ENCODE assay signal across 27 mouse cellular contexts in the genomic region with DNA sequence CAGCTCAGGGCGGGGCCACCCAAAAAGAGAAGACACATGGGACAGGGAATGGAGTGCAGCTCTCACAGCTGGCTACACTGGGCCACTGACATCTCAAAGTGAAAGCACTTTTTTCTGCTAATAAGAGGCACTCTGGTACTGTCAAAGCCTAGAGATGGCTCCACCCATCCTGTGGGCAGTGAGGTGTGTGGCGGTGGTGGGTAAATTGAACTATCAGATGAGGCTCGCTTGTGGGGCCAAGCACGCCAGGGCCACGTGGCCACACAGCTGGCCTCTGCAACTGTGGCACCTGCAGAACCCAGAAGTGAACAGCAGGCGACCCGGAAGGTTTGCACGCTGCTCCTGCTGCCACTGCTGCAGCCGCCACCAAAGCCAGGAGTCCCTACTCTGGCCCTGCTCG.
DNase-seq lines count a peak whose midpoint lies in the region; ATAC-seq and TF ChIP-seq lines count a peak whose summit lies in the region.
"Had no signal": no experiment of that assay in that cellular context is flagged by ENCODE, and none has a peak within 500 bp of the region (broad histone marks: within the 10 kb centered on the region; RNA-seq: fewer than 3 reads in every experiment).

No protein-coding gene starts in this region.

- H3K27ac ChIP-seq in kidney, embryonic 15.5 days = no peak overlapping the region
- H3K27ac ChIP-seq in kidney, adult 2 months (ENCODE audit: insufficient read depth, low read depth, low read length) = no peak overlapping the region
- no peak overlapping the region for H3K27ac ChIP-seq in midbrain, embryonic 12.5 days (replicated peaks)
- H3K27ac ChIP-seq in midbrain, embryonic 16.5 days (ENCODE audit: low read length) = no peak overlapping the region
- no peak overlapping the region for H3K27ac ChIP-seq in heart, embryonic 11.5 days (ENCODE audit: low read depth, low read length)
- H3K27ac ChIP-seq: embryonic facial prominence, embryonic 10.5 days; embryonic facial prominence, embryonic 13.5 days; forebrain, embryonic 13.5 days; heart, adult 2 months; heart, embryonic 10.5 days; hindbrain, embryonic 12.5 days; hindbrain, embryonic 15.5 days had no signal

- no peak overlapping the region for H3K4me3 ChIP-seq in kidney, embryonic 15.5 days (replicated peaks)
- no peak overlapping the region for H3K4me3 ChIP-seq in kidney, adult 2 months (ENCODE audit: insufficient read depth, low read depth, low read length)
- no peak overlapping the region for H3K4me3 ChIP-seq in midbrain, embryonic 12.5 days
- no peak overlapping the region for H3K4me3 ChIP-seq in midbrain, embryonic 16.5 days (ENCODE audit: low read depth, low read length)
- H3K4me3 ChIP-seq in heart, embryonic 11.5 days (ENCODE audit: low read depth, low read length) = no peak overlapping the region
- H3K4me3 ChIP-seq: embryonic facial prominence, embryonic 10.5 days; embryonic facial prominence, embryonic 13.5 days; erythroblast, embryonic 14.5 days; forebrain, embryonic 13.5 days; heart, adult 2 months; heart, embryonic 10.5 days; hindbrain, embryonic 12.5 days; hindbrain, embryonic 15.5 days had no signal

- no peak for TF ChIP-seq POLR2A in kidney, adult 2 months (IDR thresholded peaks at IDR 0.05; ENCODE audit: low read depth, low read length)

- H3K9me3 ChIP-seq in kidney, embryonic 15.5 days (replicated peaks) = no peaks in the 10 kb centered on the region
- H3K9me3 ChIP-seq in midbrain, embryonic 12.5 days = no peaks in the 10 kb centered on the region
- H3K9me3 ChIP-seq in midbrain, embryonic 16.5 days (replicated peaks; ENCODE audit: control insufficient read depth, low read length, poor library complexity, severe bottlenecking) = no peaks in the 10 kb centered on the region
- no peaks in the 10 kb centered on the region for H3K9me3 ChIP-seq in heart, embryonic 11.5 days (replicated peaks; ENCODE audit: control insufficient read depth, low read length)
- H3K9me3 ChIP-seq: embryonic facial prominence, embryonic 10.5 days; embryonic facial prominence, embryonic 13.5 days; forebrain, embryonic 13.5 days; G1E; heart, embryonic 10.5 days; hindbrain, embryonic 12.5 days; hindbrain, embryonic 15.5 days had no signal

- no peak for DNase-seq in kidney, adult 2 months
- peak; percentile 88 for DNase-seq in A20 (ENCODE audit: low read depth, low spot score)
- no peak for DNase-seq in urinary bladder, adult 2 months (ENCODE audit: low spot score)
- DNase-seq: adrenal gland, adult 2 months; adrenal gland, postnatal 14 days; cerebellum, adult 11 months; cerebellum, adult 8-10 months; cerebellum, postnatal 10 days; cerebellum, postnatal 36 days; embryo, embryonic 11 days; gastrocnemius, postnatal 10 days; gastrocnemius, postnatal 36 days; heart, adult 2 months had no signal

- H3K4me1 ChIP-seq in kidney, embryonic 15.5 days = no peaks in the 10 kb centered on the region
- no peaks in the 10 kb centered on the region for H3K4me1 ChIP-seq in kidney, adult 2 months (ENCODE audit: control insufficient read depth, insufficient read depth, low read length)
- H3K4me1 ChIP-seq in midbrain, embryonic 12.5 days = no peaks in the 10 kb centered on the region
- H3K4me1 ChIP-seq in midbrain, embryonic 16.5 days (ENCODE audit: control insufficient read depth, insufficient read depth, low read length) = no peaks in the 10 kb centered on the region
- H3K4me1 ChIP-seq in heart, embryonic 11.5 days (ENCODE audit: control insufficient read depth, insufficient read depth, low read length) = no peaks in the 10 kb centered on the region
- H3K4me1 ChIP-seq: embryonic facial prominence, embryonic 10.5 days; embryonic facial prominence, embryonic 13.5 days; forebrain, embryonic 13.5 days; heart, embryonic 10.5 days; hindbrain, embryonic 12.5 days; hindbrain, embryonic 15.5 days had no signal

- no peak overlapping the region for H3K9ac ChIP-seq in kidney, embryonic 15.5 days
- H3K9ac ChIP-seq in midbrain, embryonic 12.5 days (replicated peaks) = no peak overlapping the region
- no peak overlapping the region for H3K9ac ChIP-seq in midbrain, embryonic 16.5 days (ENCODE audit: low read depth, low read length)
- H3K9ac ChIP-seq in heart, embryonic 11.5 days (ENCODE audit: low read depth, low read length) = no peak overlapping the region
- H3K9ac ChIP-seq: embryonic facial prominence, embryonic 13.5 days; forebrain, embryonic 13.5 days; hindbrain, embryonic 12.5 days; hindbrain, embryonic 15.5 days had no signal

- 85% methylated on average over 10 of the region's 10 CpGs for WGBS in kidney, embryonic 15.5 days
- WGBS in kidney, adult 2 months = 67% methylated on average over 10 of the region's 10 CpGs
- WGBS in midbrain, embryonic 12.5 days = 88% methylated on average over 10 of the region's 10 CpGs
- WGBS in midbrain, embryonic 16.5 days = 88% methylated on average over 10 of the region's 10 CpGs
- 84% methylated on average over 10 of the region's 10 CpGs for WGBS in heart, embryonic 11.5 days (ENCODE audit: insufficient replicate concordance)

- no peak overlapping the region for H3K4me2 ChIP-seq in kidney, embryonic 15.5 days
- H3K4me2 ChIP-seq in midbrain, embryonic 12.5 days (replicated peaks) = no peak overlapping the region
- no peak overlapping the region for H3K4me2 ChIP-seq in midbrain, embryonic 16.5 days (ENCODE audit: low read length)
- no peak overlapping the region for H3K4me2 ChIP-seq in heart, embryonic 11.5 days
- H3K4me2 ChIP-seq: embryonic facial prominence, embryonic 13.5 days; forebrain, embryonic 13.5 days; hindbrain, embryonic 12.5 days; hindbrain, embryonic 15.5 days had no signal

- peak; percentile 33; the same call in 1 of the 2 replicates for ATAC-seq in kidney, embryonic 15.5 days (replicated peaks; ENCODE audit: low FRiP score)
- ATAC-seq in midbrain, embryonic 12.5 days (ENCODE audit: low FRiP score, low read depth) = 0 out of 2 replicates have a peak, but pooled peaks have one; percentile 19
- ATAC-seq in midbrain, embryonic 16.5 days = no peak
- ATAC-seq in heart, embryonic 11.5 days (replicated peaks; ENCODE audit: insufficient number of reproducible peaks, low FRiP score, low TSS enrichment) = no peak
- ATAC-seq: forebrain, embryonic 13.5 days; forebrain, embryonic 16.5 days; Patski had no signal

- H3K36me3 ChIP-seq in kidney, embryonic 15.5 days = no peaks in the 10 kb centered on the region
- no peaks in the 10 kb centered on the region for H3K36me3 ChIP-seq in kidney, adult 2 months (ENCODE audit: control insufficient read depth, insufficient read depth, low read length)
- H3K36me3 ChIP-seq in midbrain, embryonic 12.5 days = no peaks in the 10 kb centered on the region
- no peaks in the 10 kb centered on the region for H3K36me3 ChIP-seq in midbrain, embryonic 16.5 days (ENCODE audit: control insufficient read depth, insufficient read depth, low read length)
- no peaks in the 10 kb centered on the region for H3K36me3 ChIP-seq in heart, embryonic 11.5 days (ENCODE audit: control insufficient read depth, insufficient read depth, low read length)
- H3K36me3 ChIP-seq: embryonic facial prominence, embryonic 10.5 days; embryonic facial prominence, embryonic 13.5 days; G1E; heart, embryonic 10.5 days; hindbrain, embryonic 12.5 days; hindbrain, embryonic 15.5 days had no signal

- no peaks in the 10 kb centered on the region for H3K27me3 ChIP-seq in kidney, embryonic 15.5 days
- H3K27me3 ChIP-seq in kidney, adult 2 months (replicated peaks; ENCODE audit: control insufficient read depth, insufficient read depth, low read length) = no peaks in the 10 kb centered on the region
- no peaks in the 10 kb centered on the region for H3K27me3 ChIP-seq in midbrain, embryonic 12.5 days
- no peaks in the 10 kb centered on the region for H3K27me3 ChIP-seq in midbrain, embryonic 16.5 days (ENCODE audit: control insufficient read depth, insufficient read depth, low read depth, low read length)
- H3K27me3 ChIP-seq in heart, embryonic 11.5 days (ENCODE audit: control insufficient read depth, insufficient read depth, low read length) = no peaks in the 10 kb centered on the region
- H3K27me3 ChIP-seq: embryonic facial prominence, embryonic 13.5 days; forebrain, embryonic 13.5 days; hindbrain, embryonic 12.5 days; hindbrain, embryonic 15.5 days; Patski had no signal

- no peak for TF ChIP-seq CTCF in kidney, adult 2 months (conservative IDR thresholded peaks at IDR 0.05; ENCODE audit: insufficient read depth, insufficient read length, low read depth, low read length)

Comparison
In these comparisons a context has a peak if more than half of its experiments do, and no peak if none do; other contexts are left out.
1. ATAC-seq: peak in kidney, embryonic 15.5 days (single experiment) and midbrain, embryonic 12.5 days (single experiment); none in midbrain, embryonic 16.5 days (single experiment) and heart, embryonic 11.5 days (single experiment).